Mouse (Mus musculus) cerebellum, adult 9-10 months (tissue): ENCODE data around the gene Hspa12a.

Experiments used
- DNase-seq: peaks from one replicate; pipeline ENCODE4 v3.0.0; 2022

The Hspa12a gene

GRCm38 (mm10) chr19:58818571-58819415 lies 124.7 kb downstream of the Hspa12a start:
- no peak for DNase-seq

DNA sequence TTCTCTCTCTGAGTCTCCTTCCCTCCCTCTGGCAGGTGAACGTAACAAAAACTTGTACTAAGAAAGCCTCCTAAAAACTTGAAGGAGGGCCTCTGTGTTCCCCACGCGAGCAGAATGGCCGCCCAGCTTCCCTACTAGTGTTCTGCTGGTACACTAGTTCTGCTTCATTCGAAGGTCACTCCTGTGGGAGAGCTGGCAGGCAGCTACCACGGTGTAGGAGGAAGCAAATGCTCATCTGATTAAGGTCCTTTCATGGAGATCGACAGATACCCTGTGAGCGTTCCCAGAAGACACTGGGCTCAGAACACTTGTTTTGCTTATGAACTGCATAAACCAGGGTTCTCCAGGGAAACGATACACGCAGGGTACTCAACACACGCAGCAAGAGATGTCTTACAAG lies 126.1 kb downstream of the Hspa12a start:
- DNase-seq = no peak

DNA sequence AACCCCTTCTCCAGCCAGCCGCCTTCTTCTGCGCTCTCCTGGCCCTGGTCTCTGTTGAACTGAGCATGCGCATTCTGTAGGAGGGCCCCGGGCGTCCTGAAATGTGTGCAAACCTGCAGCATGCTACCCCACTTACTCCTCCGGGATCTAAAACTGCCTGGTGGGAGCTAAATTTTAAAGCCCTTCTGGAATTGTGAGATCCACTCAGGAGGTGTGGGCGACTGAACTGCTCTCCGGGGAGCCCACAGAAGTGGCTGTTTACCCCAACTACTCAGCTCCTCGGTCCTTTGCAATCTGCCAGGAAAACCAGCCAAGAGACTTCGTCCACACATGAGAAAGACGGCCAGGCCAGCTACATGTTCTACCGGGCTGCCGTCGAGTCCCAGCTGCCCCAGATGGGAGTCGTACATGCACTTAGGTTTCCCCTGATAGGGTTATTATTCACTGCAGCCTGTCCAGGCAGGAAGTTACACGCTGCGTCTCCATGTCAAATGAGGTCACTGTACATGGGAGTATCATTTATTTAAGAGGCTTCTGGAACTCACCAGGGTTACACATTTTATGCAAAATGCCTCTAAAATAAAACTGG lies 126.9 kb downstream of the Hspa12a start:
- DNase-seq = no peak

DNA sequence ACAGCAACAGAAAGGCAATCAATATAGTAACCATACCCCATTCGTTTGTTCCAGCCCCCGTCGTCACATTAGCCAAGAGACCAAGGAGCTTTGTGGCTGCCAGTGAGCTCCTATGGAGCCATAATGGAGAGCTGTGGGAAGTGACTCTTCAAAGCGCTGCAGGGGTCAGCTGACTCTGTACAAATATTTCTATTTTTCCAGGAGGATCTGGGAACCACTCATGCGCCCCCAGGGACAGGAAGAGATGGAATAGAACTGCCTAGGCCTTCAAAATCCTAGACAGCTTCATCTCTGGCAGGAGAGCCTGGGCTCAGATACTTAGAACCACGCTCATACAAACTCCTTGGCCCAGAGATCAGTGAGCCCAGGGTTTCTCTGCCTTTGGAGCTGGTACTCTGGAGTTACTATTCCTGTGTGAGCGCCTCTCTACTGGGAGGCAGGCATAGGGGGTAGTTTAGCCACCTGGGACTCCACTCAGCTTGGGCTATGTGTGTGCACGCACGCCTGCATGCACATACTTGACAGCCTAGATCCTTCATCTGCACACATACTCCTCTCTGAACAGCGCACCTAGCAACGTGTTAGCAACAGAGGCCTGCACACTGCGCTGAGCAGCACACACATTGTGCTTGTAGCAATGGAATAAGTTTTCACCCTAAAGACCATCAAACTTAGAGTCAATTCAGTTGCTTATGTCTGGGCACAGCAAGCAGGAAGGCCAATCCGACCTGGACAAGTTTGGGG lies 128.1 kb downstream of the Hspa12a start:
- DNase-seq = no peak

GRCm38 (mm10) chr19:58810536-58810935 lies 132.9 kb downstream of the Hspa12a start:
- DNase-seq = no peak

DNA sequence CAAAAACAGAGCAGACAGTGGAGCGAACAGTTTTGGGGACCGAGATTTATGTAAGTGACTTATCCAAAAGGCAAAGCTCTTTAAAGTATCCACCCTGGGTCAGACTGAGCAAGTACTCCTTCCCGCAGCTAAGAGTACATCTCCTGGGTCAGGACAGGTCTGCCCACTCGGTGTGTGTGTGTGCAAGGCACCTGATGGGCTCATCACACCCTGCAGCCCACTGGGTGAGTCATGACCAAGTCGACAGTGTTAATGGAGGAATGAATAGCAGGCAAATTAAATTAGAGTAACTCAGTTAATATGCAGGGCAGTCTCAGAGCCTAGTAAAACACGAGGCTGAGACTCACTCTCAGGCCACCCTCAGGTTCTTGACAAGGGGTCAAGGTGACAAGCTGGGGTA lies 134.6 kb downstream of the Hspa12a start:
- no peak for DNase-seq

GRCm38 (mm10) chr19:58806364-58806763 lies 137.1 kb downstream of the Hspa12a start:
- peak; percentile 75 for DNase-seq

DNA sequence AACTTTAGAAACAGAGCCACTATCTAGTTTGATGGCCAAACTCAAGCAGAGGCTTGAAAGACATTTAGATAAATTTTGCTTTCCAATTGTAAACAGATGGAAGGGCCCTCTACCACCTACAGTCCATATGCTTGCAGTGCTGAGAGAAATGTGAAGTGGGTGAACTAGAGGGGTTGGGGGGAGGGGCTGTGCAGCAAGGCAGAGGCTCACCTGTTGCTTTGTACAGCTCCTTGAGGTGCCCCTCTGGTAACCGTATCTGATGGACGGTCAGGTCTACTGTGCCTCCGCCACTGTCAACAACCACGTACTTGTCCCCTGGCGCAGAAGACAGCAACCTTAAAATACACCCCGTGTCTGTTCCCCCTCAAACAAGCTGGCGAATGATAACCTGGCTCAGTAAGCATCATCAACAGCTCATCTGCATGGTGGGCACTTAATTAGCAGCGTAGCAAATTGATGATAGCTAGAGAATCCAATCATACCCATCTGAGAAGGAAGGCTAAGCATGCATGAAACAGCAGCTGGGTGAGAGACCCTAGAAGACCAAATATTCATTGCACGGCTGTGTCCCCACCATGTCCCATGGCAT lies 138.2 kb downstream of the Hspa12a start:
- no peak for DNase-seq

- DNase-seq = no peak
These were observed 148.3 kb downstream of the Hspa12a start for GRCm38 (mm10) chr19:58795114-58795669.

GRCm38 (mm10) chr19:58794284-58794683 lies 149.2 kb downstream of the Hspa12a start, which contains the start of gene 1700019N19Rik:
Gene 1700019N19Rik (minus strand): TSS chr19:58794461.
- DNase-seq = no peak

GRCm38 (mm10) chr19:58789194-58789593 lies 154.3 kb downstream of the Hspa12a start:
- no peak for DNase-seq

DNA sequence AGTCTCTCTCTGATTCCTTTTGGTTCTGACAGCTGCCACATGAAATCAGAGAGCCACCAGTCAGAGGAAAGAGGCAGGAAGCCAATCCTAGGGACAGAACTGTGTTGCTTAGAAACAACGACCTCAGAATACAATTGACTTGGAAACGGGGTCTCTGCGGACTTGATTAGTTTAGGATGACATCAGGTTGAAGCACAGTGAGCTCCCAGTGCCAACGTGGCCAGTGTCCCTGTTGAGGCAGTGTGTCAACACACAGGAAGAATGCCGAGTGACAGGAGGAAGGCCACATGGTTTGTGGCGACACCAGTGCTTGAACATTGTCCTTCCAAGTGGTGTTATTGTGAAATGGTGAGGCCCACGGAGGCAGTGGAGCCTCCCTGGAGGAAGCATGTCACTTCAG lies 159.5 kb downstream of the Hspa12a start:
- no peak for DNase-seq

DNA sequence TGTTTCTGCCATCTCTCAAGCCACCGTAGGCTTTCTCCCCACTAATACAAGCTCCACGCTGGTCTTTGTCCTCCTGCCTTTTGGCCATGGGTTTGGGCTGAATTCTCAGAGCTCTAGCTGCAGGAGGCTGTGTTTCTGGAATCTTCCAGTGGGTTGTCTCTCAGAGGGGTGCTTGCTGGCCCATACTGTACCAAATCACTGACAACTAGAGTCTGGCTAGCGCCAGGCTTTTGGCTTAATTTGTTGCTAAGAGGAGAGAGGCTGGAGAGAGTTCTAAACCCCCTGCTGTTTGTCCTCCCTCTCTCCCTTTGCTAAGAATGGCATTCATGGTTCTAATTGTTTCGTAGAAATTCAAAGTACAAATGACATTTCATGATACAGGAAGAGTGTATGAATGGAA lies 161.9 kb downstream of the Hspa12a start:
- no peak for DNase-seq

DNA sequence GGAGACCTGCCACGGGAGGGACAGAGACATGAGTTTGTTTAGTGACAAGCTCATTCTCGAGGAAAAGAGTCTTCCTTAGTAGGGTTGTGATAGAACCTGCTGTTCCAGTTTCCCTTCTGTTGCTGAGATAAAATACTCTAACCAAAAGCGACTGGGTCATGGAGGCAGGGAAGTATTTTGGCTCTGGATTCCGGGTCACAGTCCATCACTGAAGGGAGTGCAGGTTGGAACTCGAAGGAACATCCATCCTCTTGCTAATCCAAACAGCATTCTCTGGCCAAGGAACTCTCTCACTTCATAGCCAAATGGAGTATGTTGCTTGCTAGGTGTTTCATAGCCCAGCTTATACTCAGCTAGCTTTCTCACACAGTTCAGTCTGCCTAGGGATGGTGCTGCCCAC lies 167.0 kb downstream of the Hspa12a start:
- DNase-seq = no peak

DNA sequence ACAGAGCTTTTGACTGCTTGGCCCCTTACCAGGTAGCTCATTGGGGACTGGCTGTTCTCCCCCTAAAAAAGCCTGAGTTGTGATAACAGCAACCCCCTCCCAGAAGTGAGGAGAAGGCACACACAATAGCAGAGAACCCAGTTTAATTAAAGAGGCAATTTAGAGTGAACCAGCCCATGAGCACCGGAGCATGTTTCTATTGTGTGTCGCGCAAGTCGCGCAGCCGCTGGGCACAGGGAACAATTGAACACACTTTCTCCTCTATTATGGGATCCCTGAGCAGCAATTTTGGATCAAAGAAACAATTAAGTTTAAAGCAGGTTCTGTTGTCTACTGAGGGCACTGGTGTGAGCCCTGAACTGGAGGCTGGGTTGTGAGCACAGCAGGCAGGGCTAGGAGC lies 176.1 kb downstream of the Hspa12a start:
- DNase-seq = no peak

DNA sequence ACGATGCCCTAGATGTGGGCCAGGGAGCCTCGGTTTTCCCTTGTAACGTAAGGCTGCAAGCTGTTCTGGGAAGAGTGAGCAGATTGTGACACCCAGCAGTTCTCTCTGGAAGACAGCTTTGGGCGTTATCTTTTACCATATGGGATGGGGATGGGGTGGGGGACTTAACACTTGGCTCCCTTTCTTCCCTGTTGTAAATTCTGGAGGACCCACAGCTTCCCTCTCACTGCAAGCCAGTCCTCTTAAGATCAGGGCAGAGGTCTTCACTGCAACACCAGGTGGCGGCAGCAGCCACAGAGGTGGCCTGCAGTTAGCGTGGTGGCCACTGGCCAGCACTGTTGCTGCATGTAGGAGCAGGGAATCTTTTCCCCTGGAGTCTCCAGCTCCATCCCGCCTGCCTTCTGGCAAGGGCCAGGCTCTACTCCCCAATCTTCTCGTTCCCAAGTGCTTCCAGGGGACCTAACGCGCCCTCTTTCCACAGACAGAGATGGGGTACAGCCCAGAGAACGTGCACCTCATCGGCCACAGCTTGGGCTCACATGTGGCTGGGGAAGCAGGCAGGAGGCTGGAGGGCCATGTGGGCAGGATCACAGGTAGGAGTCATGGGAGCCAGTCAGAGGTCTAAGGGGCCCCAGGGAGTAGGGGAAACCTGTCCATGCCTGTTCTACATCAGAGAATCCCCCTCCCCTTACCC lies 180.5 kb downstream of the Hspa12a start:
- DNase-seq = peak; percentile 9

DNA sequence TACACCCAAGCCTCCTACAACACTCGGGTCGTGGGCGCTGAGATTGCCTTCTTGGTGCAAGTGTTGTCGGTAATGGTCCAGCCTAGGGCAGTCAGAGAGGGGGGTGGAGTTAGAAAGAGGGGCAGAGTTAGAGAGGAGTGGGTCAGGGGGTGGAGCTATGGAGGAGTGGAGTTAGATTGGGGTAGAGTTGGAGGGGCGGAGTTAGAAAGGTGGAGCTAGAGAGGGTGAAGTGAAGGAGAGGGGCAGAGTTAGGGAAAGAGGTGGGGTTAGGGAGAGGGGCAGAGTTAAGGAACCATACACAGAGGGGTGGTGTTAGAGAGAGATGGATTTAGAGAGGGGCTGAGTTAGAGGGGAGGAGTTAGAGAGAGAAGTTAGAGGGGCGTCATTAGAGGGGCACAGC lies 181.1 kb downstream of the Hspa12a start:
- DNase-seq = no peak

GRCm38 (mm10) chr19:58759423-58759822 lies 184.0 kb downstream of the Hspa12a start, which contains the start of gene Pnliprp2:
Gene Pnliprp2 (plus strand): TSS chr19:58759719.
- DNase-seq = no peak

GRCm38 (mm10) chr19:58758871-58759270 lies 184.6 kb downstream of the Hspa12a start:
- no peak for DNase-seq

GRCm38 (mm10) chr19:58751504-58751903 lies 191.9 kb downstream of the Hspa12a start:
- DNase-seq = no peak

- DNase-seq = no peak
These were observed 192.6 kb downstream of the Hspa12a start for GRCm38 (mm10) chr19:58750822-58751221.

DNA sequence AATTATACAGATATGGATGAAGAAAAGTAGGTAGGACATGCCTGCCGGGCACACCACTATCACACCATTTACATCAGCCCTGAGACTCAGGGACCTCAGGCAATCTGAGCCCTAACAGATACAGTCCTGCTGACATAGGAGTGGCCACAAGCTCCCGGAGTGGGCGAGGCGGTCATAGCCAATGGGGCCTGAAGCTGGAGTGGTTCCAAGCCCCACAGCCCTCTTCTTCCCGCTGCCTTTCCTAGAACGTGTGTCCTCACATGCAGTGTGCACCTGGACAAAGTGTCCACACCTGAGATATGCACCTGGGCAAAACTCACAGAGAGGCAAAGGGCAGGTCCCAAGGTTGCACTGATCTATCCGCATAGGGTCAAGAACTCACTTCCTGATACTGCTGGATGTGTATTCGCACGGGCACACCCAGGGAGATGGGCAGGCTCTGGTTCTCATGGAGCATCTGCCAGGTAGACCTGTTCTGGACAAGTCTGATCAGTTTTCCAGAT lies 195.9 kb downstream of the Hspa12a start:
- DNase-seq = no peak
